Mouse (Mus musculus): ENCODE results near the gene Fgf14. TPM values are rescaled to one million over a fixed set of nuclear protein-coding genes. Genes with fewer than 3 reads are reported as not detected.
"Not testable (repeated sequence)": the region's sequence is repeated elsewhere in the genome, so short reads cannot be mapped to it uniquely, and the experiment has no call there.

Fgf14 gene
- total RNA-seq (2014; fragmentation: Nextera tagmentation) (not detected in 2 replicates), total RNA-seq (2017) (not detected in 2 replicates)

GRCm38 (mm10) chr14:124676506-124677177 lies at the start of gene Fgf14:
Gene Fgf14 (minus strand): TSS chr14:124677127.
- ATAC-seq (replicated peaks; ENCODE audit: poor library complexity, severe bottlenecking) = no peak

- ATAC-seq (replicated peaks; ENCODE audit: poor library complexity, severe bottlenecking) = no peak
Measured at GRCm38 (mm10) chr14:124677379-124677778, 452 bp upstream of the Fgf14 start.

GRCm38 (mm10) chr14:124675654-124676505 lies 1.0 kb downstream of the Fgf14 start:
- no peak for ATAC-seq (replicated peaks; ENCODE audit: poor library complexity, severe bottlenecking)

- ATAC-seq (replicated peaks; ENCODE audit: poor library complexity, severe bottlenecking) = no peak
Measured at GRCm38 (mm10) chr14:124675142-124675653, 1.7 kb downstream of the Fgf14 start.

GRCm38 (mm10) chr14:124674536-124675141 lies 2.3 kb downstream of the Fgf14 start:
- no peak for ATAC-seq (replicated peaks; ENCODE audit: poor library complexity, severe bottlenecking)

GRCm38 (mm10) chr14:124669739-124670138 lies 7.2 kb downstream of the Fgf14 start:
- no peak for ATAC-seq (replicated peaks; ENCODE audit: poor library complexity, severe bottlenecking)

GRCm38 (mm10) chr14:124642822-124643221 lies 34.1 kb downstream of the Fgf14 start:
- ATAC-seq (replicated peaks; ENCODE audit: poor library complexity, severe bottlenecking) = no peak

GRCm38 (mm10) chr14:124634881-124635280 lies 42.0 kb downstream of the Fgf14 start:
- no peak for ATAC-seq (replicated peaks; ENCODE audit: poor library complexity, severe bottlenecking)

- no peak for ATAC-seq (replicated peaks; ENCODE audit: poor library complexity, severe bottlenecking)
Measured at GRCm38 (mm10) chr14:124613473-124613872, 63.5 kb downstream of the Fgf14 start.

- no peak for ATAC-seq (replicated peaks; ENCODE audit: poor library complexity, severe bottlenecking)
Measured at GRCm38 (mm10) chr14:124606036-124606711, 70.8 kb downstream of the Fgf14 start.

- ATAC-seq (replicated peaks; ENCODE audit: poor library complexity, severe bottlenecking) = no peak
Measured at GRCm38 (mm10) chr14:124605031-124605743, 71.7 kb downstream of the Fgf14 start.

GRCm38 (mm10) chr14:124576571-124576970 lies 100.4 kb downstream of the Fgf14 start:
- ATAC-seq (replicated peaks; ENCODE audit: poor library complexity, severe bottlenecking) = no peak

- no peak for ATAC-seq (replicated peaks; ENCODE audit: poor library complexity, severe bottlenecking)
Measured at GRCm38 (mm10) chr14:124575130-124575885, 101.6 kb downstream of the Fgf14 start.

- no peak for ATAC-seq (replicated peaks; ENCODE audit: poor library complexity, severe bottlenecking)
Measured at GRCm38 (mm10) chr14:124566445-124566844, 110.5 kb downstream of the Fgf14 start.

GRCm38 (mm10) chr14:124561544-124561943 lies 115.4 kb downstream of the Fgf14 start:
- no peak for ATAC-seq (replicated peaks; ENCODE audit: poor library complexity, severe bottlenecking)

GRCm38 (mm10) chr14:124536106-124536505 lies 140.8 kb downstream of the Fgf14 start:
- no peak for ATAC-seq (replicated peaks; ENCODE audit: poor library complexity, severe bottlenecking)

GRCm38 (mm10) chr14:124535376-124535775 lies 141.6 kb downstream of the Fgf14 start:
- not testable (repeated sequence) for ATAC-seq (replicated peaks; ENCODE audit: poor library complexity, severe bottlenecking)

- no peak for ATAC-seq (replicated peaks; ENCODE audit: poor library complexity, severe bottlenecking)
Measured at GRCm38 (mm10) chr14:124532051-124532450, 144.9 kb downstream of the Fgf14 start.

GRCm38 (mm10) chr14:124512009-124512408 lies 164.9 kb downstream of the Fgf14 start:
- no peak for ATAC-seq (replicated peaks; ENCODE audit: poor library complexity, severe bottlenecking)

All from granulocyte monocyte progenitor cell, adult 5-6 weeks (primary cell).